Mouse (Mus musculus) stomach, postnatal 0 days (tissue): ENCODE data around the gene Slc2a3.

Experiments
- CTCF ChIP-seq: IDR thresholded peaks from 2 replicates; pipeline ENCODE4 v1.5.1; 2016; ENCODE audit warnings: antibody characterized with exemption, low read depth, mild to moderate bottlenecking, moderate library complexity
- EP300 ChIP-seq: optimal IDR thresholded peaks from 2 replicates; pipeline ENCODE3; 2016; ENCODE audit warnings: antibody characterized with exemption

- TF ChIP-seq CTCF (no peak), EP300 (no peak)
Observed at GRCm38 (mm10) chr6:122820799-122821650, 19.6 kb upstream of the Slc2a3 start.
